Mouse (Mus musculus) CH12.LX (cell line): ENCODE data around the gene Dhx32.

Source experiments
- CHD2 ChIP-seq: IDR thresholded peaks from 2 replicates; pipeline ENCODE4 v1.6.1; 2011; ENCODE audit warnings: low read length, improper control_type of control experiment
- CTCF ChIP-seq, 2 experiments: IDR thresholded peaks in 1 of 2; conservative IDR thresholded peaks in 1 of 2; 2 replicates each; pipeline ENCODE4 v1.5.1; 2011 to 2012; ENCODE audit warnings: low read depth in 2 of 2, low read length in 2 of 2, improper control_type of control experiment in 1 of 2, inconsistent platforms in 1 of 2, mild to moderate bottlenecking in 1 of 2, moderate library complexity in 1 of 2

- no peak for TF ChIP-seq CHD2
- no peak for TF ChIP-seq CTCF (conservative IDR thresholded peaks at IDR 0.05 in 1 of 2, IDR thresholded peaks at IDR 0.05 in 1 of 2; ENCODE audit: low read depth in 2 of 2, low read length in 2 of 2)
These were observed 30.8 kb upstream of the Dhx32 start for GRCm38 (mm10) chr7:133813331-133813730.
